In the genomic region with DNA sequence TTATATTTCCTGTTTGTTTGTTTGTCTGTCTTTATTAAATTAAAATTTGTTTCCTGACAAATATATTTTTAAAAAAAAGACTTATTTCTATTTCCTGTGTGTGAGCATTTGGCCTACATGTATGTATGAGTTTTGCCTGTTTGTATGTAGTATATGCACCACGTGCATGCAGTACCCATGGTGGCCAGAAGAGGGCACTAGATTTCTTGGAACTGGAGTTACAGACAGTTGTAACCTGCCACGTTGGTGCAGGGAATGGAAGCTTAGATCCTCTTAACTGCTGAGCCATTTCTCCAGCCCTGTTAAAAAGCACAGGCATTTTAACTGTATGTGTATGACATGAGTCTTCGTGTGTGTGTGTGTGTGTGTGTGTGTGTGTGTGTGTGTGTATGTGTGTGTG, we compare ENCODE assay signal across 15 mouse cellular contexts.
DNase-seq lines count a peak whose midpoint lies in the region; ATAC-seq and TF ChIP-seq lines count a peak whose summit lies in the region.
"Had no signal": no experiment of that assay in that cellular context is flagged by ENCODE, and none has a peak within 500 bp of the region (broad histone marks: within the 10 kb centered on the region; RNA-seq: fewer than 3 reads in every experiment).

No protein-coding gene starts in this region.

- no peak for ATAC-seq in forebrain, postnatal 0 days
- no peak for ATAC-seq in forebrain, embryonic 15.5 days (replicated peaks)
- no peak for ATAC-seq in liver, embryonic 11.5 days (replicated peaks; ENCODE audit: low FRiP score)
- no peak for ATAC-seq in G1E (ENCODE audit: extremely low read depth, insufficient number of reproducible peaks, low FRiP score, poor library complexity, severe bottlenecking)
- ATAC-seq in megakaryocyte, adult 5-6 weeks (ENCODE audit: poor library complexity, severe bottlenecking), result no peak

- 0 out of 2 replicates have a peak, but pooled peaks have one; percentile 38 for TF ChIP-seq CTCF in forebrain, postnatal 0 days (IDR thresholded peaks at IDR 0.05; ENCODE audit: low read depth)
- TF ChIP-seq CTCF in G1E (IDR thresholded peaks at IDR 0.05; ENCODE audit: low read depth, low read length), result 0 out of 2 replicates have a peak, but pooled peaks have one; percentile 9

- 85% methylated on average over 3 of the region's 3 CpGs for WGBS in forebrain, postnatal 0 days
- 92% methylated on average over 3 of the region's 3 CpGs for WGBS in forebrain, embryonic 15.5 days
- 84% methylated on average over 3 of the region's 3 CpGs for WGBS in liver, embryonic 11.5 days

- no peak overlapping the region for H3K9ac ChIP-seq in forebrain, postnatal 0 days
- H3K9ac ChIP-seq in forebrain, embryonic 15.5 days (replicated peaks), result no peak overlapping the region
- H3K9ac ChIP-seq in liver, embryonic 11.5 days (ENCODE audit: low read depth, low read length), result no peak overlapping the region
- H3K9ac ChIP-seq: hindbrain, embryonic 13.5 days; limb, embryonic 13.5 days had no signal

- H3K36me3 ChIP-seq in forebrain, postnatal 0 days (ENCODE audit: insufficient read depth), result no peaks in the 10 kb centered on the region
- no peaks in the 10 kb centered on the region for H3K36me3 ChIP-seq in forebrain, embryonic 15.5 days
- H3K36me3 ChIP-seq in liver, embryonic 11.5 days (ENCODE audit: control insufficient read depth, insufficient read depth, low read length), result no peaks in the 10 kb centered on the region
- no peaks in the 10 kb centered on the region for H3K36me3 ChIP-seq in G1E (replicated peaks)
- H3K36me3 ChIP-seq: forebrain, embryonic 10.5 days; hindbrain, embryonic 13.5 days; limb, embryonic 13.5 days had no signal

- H3K4me1 ChIP-seq in forebrain, postnatal 0 days (ENCODE audit: insufficient read depth), result no peaks in the 10 kb centered on the region
- H3K4me1 ChIP-seq in forebrain, embryonic 15.5 days, result no peaks in the 10 kb centered on the region
- no peaks in the 10 kb centered on the region for H3K4me1 ChIP-seq in liver, embryonic 11.5 days (replicated peaks; ENCODE audit: control insufficient read depth, insufficient read depth, low read length)
- H3K4me1 ChIP-seq in G1E (ENCODE audit: insufficient read depth, low read depth, low read length), result no peaks in the 10 kb centered on the region
- H3K4me1 ChIP-seq: forebrain, embryonic 10.5 days; hindbrain, embryonic 13.5 days; limb, embryonic 13.5 days had no signal

- H3K4me2 ChIP-seq in forebrain, postnatal 0 days (ENCODE audit: low read depth), result no peak overlapping the region
- H3K4me2 ChIP-seq in forebrain, embryonic 15.5 days (replicated peaks), result no peak overlapping the region
- H3K4me2 ChIP-seq in liver, embryonic 11.5 days, result no peak overlapping the region
- H3K4me2 ChIP-seq: hindbrain, embryonic 13.5 days; limb, embryonic 13.5 days had no signal

- DNase-seq in forebrain, postnatal 0 days, result no peak
- DNase-seq in liver (peak; percentile 6), G1E (ENCODE audit: low spot score) (no peak)
- DNase-seq in liver, embryonic 11.5 days (ENCODE audit: low spot score), result no peak
- DNase-seq in naive thymus-derived CD4-positive, alpha-beta T cell, adult 2 months (ENCODE audit: low read depth), result peak; percentile 2
- DNase-seq in frontal cortex, postnatal 10 days (ENCODE audit: low spot score in 2 of 2), result no peak
- DNase-seq: cerebellum, adult 18-20 months; heart, adult 18-20 months; right cerebral cortex, postnatal 4 days; thymus, postnatal 25 days had no signal

- H3K27ac ChIP-seq in forebrain, postnatal 0 days (ENCODE audit: low read depth, low read length), result no peak overlapping the region
- H3K27ac ChIP-seq in forebrain, embryonic 15.5 days (replicated peaks), result no peak overlapping the region
- H3K27ac ChIP-seq in liver, embryonic 11.5 days (ENCODE audit: low read depth, low read length), result no peak overlapping the region
- H3K27ac ChIP-seq: forebrain, embryonic 10.5 days; hindbrain, embryonic 13.5 days; limb, embryonic 13.5 days had no signal

- H3K27me3 ChIP-seq in forebrain, postnatal 0 days (ENCODE audit: insufficient read depth, low read length), result peaks cover 3% of the 10 kb centered on the region; the same call in 1 of the 2 replicates
- H3K27me3 ChIP-seq in forebrain, embryonic 15.5 days, result peaks cover 15% of the 10 kb centered on the region; the same call in 1 of the 2 replicates
- no peaks in the 10 kb centered on the region for H3K27me3 ChIP-seq in liver, embryonic 11.5 days (replicated peaks; ENCODE audit: control insufficient read depth, insufficient read depth, low read length)
- peaks cover 3% of the 10 kb centered on the region; the same call in 1 of the 2 replicates for H3K27me3 ChIP-seq in G1E (ENCODE audit: insufficient read depth, low read length)
- H3K27me3 ChIP-seq: limb, embryonic 13.5 days had no signal

- no peaks in the 10 kb centered on the region for H3K9me3 ChIP-seq in forebrain, postnatal 0 days (ENCODE audit: low read length)
- H3K9me3 ChIP-seq in forebrain, embryonic 15.5 days, result peaks cover 2% of the 10 kb centered on the region
- H3K9me3 ChIP-seq in liver, embryonic 11.5 days (ENCODE audit: control insufficient read depth, low read length), result peaks cover 2% of the 10 kb centered on the region; the same call in 1 of the 2 replicates
- peaks cover 64% of the 10 kb centered on the region for H3K9me3 ChIP-seq in G1E (replicated peaks)

- no peak overlapping the region for H3K4me3 ChIP-seq in forebrain, postnatal 0 days (ENCODE audit: low read depth, low read length)
- no peak overlapping the region for H3K4me3 ChIP-seq in forebrain, embryonic 15.5 days
- H3K4me3 ChIP-seq in liver, embryonic 11.5 days (ENCODE audit: low read depth, low read length), result no peak overlapping the region
- no peak overlapping the region for H3K4me3 ChIP-seq in G1E (ENCODE audit: low read depth, low read length)
- H3K4me3 ChIP-seq: forebrain, embryonic 10.5 days; hindbrain, embryonic 13.5 days; limb, embryonic 13.5 days had no signal

Comparison
In these comparisons a context has a peak if more than half of its experiments do, and no peak if none do; other contexts are left out.
1. DNase-seq: peak in liver (single experiment) and naive thymus-derived CD4-positive, alpha-beta T cell, adult 2 months (single experiment); none in forebrain, postnatal 0 days (single experiment), liver, embryonic 11.5 days (single experiment), G1E (single experiment) and frontal cortex, postnatal 10 days (0 of 2).